Mouse (Mus musculus) bone marrow, adult 2 months (tissue): Measurements from ENCODE around the gene Capn15.

Experiments
- CTCF ChIP-seq: fragments of 200-500 bp; IDR thresholded peaks from 2 replicates; pipeline ENCODE4 v1.5.1; 2011; ENCODE audit warnings: low read length, control low read depth; ENCODE audit not compliant: control insufficient read depth, insufficient read depth
- POLR2A ChIP-seq: fragments of 200-500 bp; IDR thresholded peaks from 2 replicates; pipeline ENCODE4 v1.6.1; 2011; ENCODE audit warnings: low read depth, mild to moderate bottlenecking, control low read depth, low read length, borderline replicate concordance; ENCODE audit not compliant: control insufficient read depth

- TF ChIP-seq POLR2A (no peak), CTCF (no peak)
Measured at GRCm38 (mm10) chr17:25913877-25914275, 71.7 kb downstream of the Capn15 start.
